Mouse (Mus musculus) intestine, embryonic 16.5 days (tissue): ENCODE measurements around the gene Ecsit. TPM values are rescaled to one million over a fixed set of nuclear protein-coding genes. Genes with fewer than 3 reads are reported as not detected.

Experiments used
- ATAC-seq: fragments of 200-750 bp; cut with Nextera tagmentation; 2 replicates; pipeline ENCODE4 v1.8.0; 2017; ENCODE audit warnings: moderate TSS enrichment, moderate library complexity
- H3K27ac ChIP-seq: fragments of 300-500 bp; sonication (generic); 2 replicates; pipeline ENCODE4 v1.5.1; 2014; ENCODE audit warnings: mild to moderate bottlenecking, low read length
- H3K27me3 ChIP-seq: fragments of 300-500 bp; sonication (generic); replicated peaks from 2 replicates; pipeline ENCODE4 v1.6.1; 2014; ENCODE audit warnings: low read length, control low read depth, mixed read lengths; ENCODE audit not compliant: control insufficient read depth, insufficient read depth
- H3K36me3 ChIP-seq: fragments of 300-500 bp; sonication (generic); 2 replicates; pipeline ENCODE4 v1.6.1; 2014; ENCODE audit warnings: low read length, control low read depth; ENCODE audit not compliant: control insufficient read depth, insufficient read depth
- H3K4me1 ChIP-seq: fragments of 300-500 bp; sonication (generic); 2 replicates; pipeline ENCODE4 v1.6.1; 2014; ENCODE audit warnings: low read length, control low read depth, mixed read lengths; ENCODE audit not compliant: control insufficient read depth, insufficient read depth
- H3K4me2 ChIP-seq: fragments of 300-500 bp; sonication (generic); 2 replicates; pipeline ENCODE4 v1.6.1; 2014; ENCODE audit warnings: low read depth, low read length, control low read depth
- H3K4me3 ChIP-seq: fragments of 300-500 bp; sonication (generic); 2 replicates; pipeline ENCODE4 v1.5.1; 2014; ENCODE audit warnings: mild to moderate bottlenecking, low read length
- H3K9ac ChIP-seq: fragments of 300-500 bp; sonication (generic); 2 replicates; pipeline ENCODE4 v1.6.1; 2014; ENCODE audit warnings: low read depth, low read length
- H3K9me3 ChIP-seq: fragments of 300-500 bp; sonication (generic); 2 replicates; pipeline ENCODE4 v1.6.1; 2016; ENCODE audit warnings: low read length, control low read depth; ENCODE audit not compliant: control insufficient read depth
- WGBS: fragments of 180-500 bp; shearing (Covaris S2); extraction: QIAGEN DNeasy Blood & Tissue Kit; methylation state at CpG from one replicate; pipeline ENCODE4 v1.1.7; 2014; 5-methylcytosine and 5-hydroxymethylcytosine counted together
- microRNA-seq: library from miRNA; unstranded; fragments of <30 nt; microRNA quantifications from one replicate; pipeline ENCODE4, GENCODE M21; 2016
- polyA plus RNA-seq: library from polyadenylated mRNA; unstranded; fragments of >200 nt; fragmentation: Nextera tagmentation; extraction: Ambion mirVana; gene quantifications from 2 replicates; pipeline ENCODE4 v1.2.1, GENCODE M21; 2015

Gene Ecsit
- polyA plus RNA-seq, 1 experiment from 2014 or later, result 54.2 TPM

GRCm38 (mm10) chr9:22047329-22047728 is 37.9 kb downstream of the Ecsit start:
- H3K4me2 ChIP-seq, result no peak overlapping the region

DNA sequence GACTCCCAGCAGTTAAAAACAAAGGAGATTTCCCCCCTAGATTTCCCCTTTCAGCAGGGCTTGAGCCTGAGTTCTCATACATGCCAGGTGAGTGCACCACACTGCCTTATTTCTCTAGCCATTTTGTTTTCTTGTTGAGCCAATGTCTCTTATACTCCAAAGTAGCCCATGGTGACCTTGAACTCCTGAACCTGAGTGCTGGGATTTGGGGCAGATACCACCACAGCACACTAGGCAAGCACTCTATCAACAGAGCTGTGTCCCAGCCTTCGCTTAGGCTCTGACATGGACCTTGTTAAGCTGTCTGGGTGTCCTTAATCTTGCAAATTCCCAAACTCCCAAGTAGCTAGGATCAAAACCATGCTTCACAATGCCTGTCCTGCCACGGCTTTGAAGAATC is 43.4 kb downstream of the Ecsit start:
- Histone ChIP-seq H3K27me3 (no peaks in the 10 kb centered on the region), H3K9ac (no peak overlapping the region), H3K9me3 (no peaks in the 10 kb centered on the region), H3K36me3 (no peaks in the 10 kb centered on the region), H3K4me3 (no peak overlapping the region), H3K27ac (no peak overlapping the region), H3K4me1 (no peaks in the 10 kb centered on the region), H3K4me2 (no peak overlapping the region)
- 51% methylated on average over 2 of the region's 2 CpGs for WGBS
- ATAC-seq, result no peak

More at GRCm38 (mm10) chr9:22047329-22047728, 37.9 kb downstream of the Ecsit start:
- WGBS, result 56% methylated on average over 9 of the region's 9 CpGs
- Histone ChIP-seq H3K27ac (no peak overlapping the region), H3K27me3 (peaks cover 22% of the 10 kb centered on the region), H3K36me3 (no peaks in the 10 kb centered on the region), H3K4me3 (no peak overlapping the region), H3K9me3 (no peaks in the 10 kb centered on the region), H3K9ac (no peak overlapping the region), H3K4me1 (peaks cover 15% of the 10 kb centered on the region)
- ATAC-seq, result no peak

- Histone ChIP-seq H3K36me3 (no peaks in the 10 kb centered on the region), H3K9ac (no peak overlapping the region), H3K27me3 (no peaks in the 10 kb centered on the region), H3K27ac (no peak overlapping the region), H3K4me3 (no peak overlapping the region), H3K4me2 (no peak overlapping the region), H3K9me3 (no peaks in the 10 kb centered on the region), H3K4me1 (no peaks in the 10 kb centered on the region)
- 62% methylated on average over 10 of the region's 10 CpGs for WGBS
- ATAC-seq, result no peak
These were observed 47.4 kb downstream of the Ecsit start for GRCm38 (mm10) chr9:22037826-22038225.

DNA sequence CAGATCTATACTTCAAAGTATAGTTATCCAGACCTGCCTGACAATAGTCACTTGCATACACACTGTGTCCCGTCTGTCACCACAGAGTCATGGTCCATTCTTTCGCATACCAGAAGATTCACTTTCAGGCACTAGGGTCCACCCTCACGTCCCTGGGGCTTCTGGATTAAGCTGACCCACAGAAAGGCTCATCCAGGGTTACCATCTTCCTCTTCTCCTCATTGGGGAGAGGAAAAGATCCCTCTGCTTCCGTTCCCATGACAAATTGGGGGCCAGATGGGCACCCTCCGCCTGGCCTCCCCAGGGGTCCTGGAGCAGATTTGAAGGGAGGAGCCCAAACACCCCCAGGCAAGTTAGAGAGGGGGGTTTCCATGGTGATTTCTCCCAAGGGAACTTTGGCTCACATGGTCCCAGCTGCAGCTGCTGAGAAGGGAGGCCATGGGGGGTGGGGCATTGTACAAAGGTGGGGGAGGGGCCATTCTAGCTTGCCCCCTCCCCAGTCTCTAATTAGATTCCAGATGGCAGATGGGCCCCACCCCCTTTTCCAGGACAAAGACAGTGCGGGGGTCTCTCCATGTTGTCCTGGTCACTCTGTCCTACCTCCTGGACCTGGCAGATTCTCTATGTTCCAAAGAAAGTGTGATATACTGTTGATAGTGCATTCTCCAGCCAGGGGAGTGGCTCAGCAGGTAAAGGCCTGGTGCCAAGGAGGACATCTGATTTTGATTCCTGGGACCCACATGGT is 49.8 kb downstream of the Ecsit start:
- ATAC-seq, result no peak

DNA sequence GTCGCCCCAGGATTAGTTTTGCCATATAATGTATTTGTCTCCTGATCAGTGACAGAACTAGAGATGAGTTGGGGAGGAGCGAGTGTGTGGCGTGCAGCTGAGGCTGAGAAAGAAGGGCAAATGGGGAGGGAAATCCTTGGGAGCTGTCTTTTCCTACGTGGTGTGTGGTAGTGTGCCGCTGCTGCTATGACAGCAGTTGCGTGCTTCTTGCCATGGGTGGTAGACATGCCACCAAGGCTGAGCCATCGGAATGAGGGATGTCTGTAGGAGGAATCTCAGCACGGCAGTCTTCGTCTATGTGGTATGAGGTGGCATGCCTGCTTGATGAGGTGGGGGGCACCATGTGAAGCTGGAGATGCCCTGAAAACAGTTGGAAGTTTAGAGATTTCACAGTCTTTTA is 54.9 kb downstream of the Ecsit start:
- no peak overlapping the region for H3K9ac ChIP-seq
- no peak for ATAC-seq

More for the DNA sequence above, 49.8 kb downstream of the Ecsit start:
- WGBS, result 54% methylated on average over 6 of the region's 6 CpGs
- H3K27me3 ChIP-seq, result no peaks in the 10 kb centered on the region
- H3K27ac ChIP-seq, result no peak overlapping the region
- H3K4me3 ChIP-seq, result no peak overlapping the region
- H3K4me1 ChIP-seq, result no peaks in the 10 kb centered on the region
- H3K9ac ChIP-seq, result no peak overlapping the region
- H3K36me3 ChIP-seq, result no peaks in the 10 kb centered on the region
- H3K4me2 ChIP-seq, result no peak overlapping the region
- no peaks in the 10 kb centered on the region for H3K9me3 ChIP-seq

DNA sequence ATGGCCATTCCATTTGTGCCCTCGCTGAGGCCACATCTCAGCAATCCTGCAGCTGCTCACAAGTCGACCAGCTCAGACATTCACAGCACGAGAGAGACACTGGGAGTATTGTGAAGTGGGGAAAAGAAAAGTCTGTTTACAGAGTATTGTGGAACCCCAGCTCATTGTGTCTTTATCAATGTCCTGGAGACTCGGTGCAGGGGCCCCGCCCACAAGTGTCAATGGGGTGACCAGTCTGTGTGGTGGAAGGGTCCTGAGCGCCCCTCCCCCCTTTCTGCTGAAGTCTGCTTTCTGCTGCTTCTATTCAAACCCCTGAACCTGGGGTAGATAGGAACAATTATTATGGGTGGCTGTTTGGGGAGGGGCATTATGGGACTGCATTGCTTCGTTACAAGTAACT is 56.8 kb downstream of the Ecsit start:
- H3K4me2 ChIP-seq, result no peak overlapping the region
- ATAC-seq, result no peak
- H3K4me3 ChIP-seq, result no peak overlapping the region
- H3K9me3 ChIP-seq, result no peaks in the 10 kb centered on the region
- H3K36me3 ChIP-seq, result no peaks in the 10 kb centered on the region
- 47% methylated on average over 7 of the region's 7 CpGs for WGBS
- no peaks in the 10 kb centered on the region for H3K27me3 ChIP-seq
- no peak overlapping the region for H3K9ac ChIP-seq
- H3K27ac ChIP-seq, result no peak overlapping the region
- H3K4me1 ChIP-seq, result no peaks in the 10 kb centered on the region

More for the DNA sequence above, 54.9 kb downstream of the Ecsit start:
- H3K4me3 ChIP-seq, result no peak overlapping the region
- H3K4me1 ChIP-seq, result no peaks in the 10 kb centered on the region
- no peak overlapping the region for H3K4me2 ChIP-seq
- no peaks in the 10 kb centered on the region for H3K36me3 ChIP-seq
- H3K9me3 ChIP-seq, result no peaks in the 10 kb centered on the region
- WGBS, result 89% methylated on average over 9 of the region's 9 CpGs
- no peak overlapping the region for H3K27ac ChIP-seq
- no peaks in the 10 kb centered on the region for H3K27me3 ChIP-seq

DNA sequence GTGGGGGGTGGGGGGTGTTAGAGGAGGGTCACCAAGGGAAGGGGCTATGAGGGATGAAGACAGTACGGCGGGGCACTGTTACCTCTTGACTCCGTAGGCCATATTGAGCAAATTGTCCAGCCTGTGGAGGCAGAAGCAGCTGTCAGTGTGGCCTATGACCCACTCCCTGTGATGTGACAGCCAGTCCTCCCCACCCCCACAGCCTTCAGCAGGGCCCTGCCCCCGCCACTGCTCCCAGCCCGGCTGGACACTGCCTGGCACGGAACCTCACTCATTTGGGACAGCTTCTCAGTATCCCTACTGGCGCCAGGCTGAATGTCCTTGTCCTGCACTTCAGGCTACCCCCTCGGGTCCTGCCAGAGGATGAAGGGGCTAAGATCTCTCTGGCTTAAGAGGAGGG is 60.6 kb downstream of the Ecsit start:
- 58% methylated on average over 8 of the region's 8 CpGs for WGBS
- H3K27ac ChIP-seq, result no peak overlapping the region
- no peaks in the 10 kb centered on the region for H3K4me1 ChIP-seq
- ATAC-seq, result no peak
- H3K9ac ChIP-seq, result no peak overlapping the region
- H3K9me3 ChIP-seq, result no peaks in the 10 kb centered on the region
- H3K4me2 ChIP-seq, result no peak overlapping the region
- no peaks in the 10 kb centered on the region for H3K27me3 ChIP-seq
- H3K4me3 ChIP-seq, result no peak overlapping the region
- no peaks in the 10 kb centered on the region for H3K36me3 ChIP-seq

Small RNAs within 50 kb of the gene (microRNA-seq; reads per million reads assigned to microRNA genes)
- gene Mir7084, result not detected

Other genes starting within 250 kb of the Ecsit start
- gene Angptl8, start 249.9 kb downstream of the Ecsit start, polyA plus RNA-seq, result 17.3 and 18.4 TPM in 2 replicates
- gene Dock6, start 232.8 kb downstream of the Ecsit start, polyA plus RNA-seq, result 23.3 and 24.7 TPM in 2 replicates
- gene Rab3d, start 167.2 kb downstream of the Ecsit start, polyA plus RNA-seq, result 47.5 and 47.9 TPM in 2 replicates
- 2.6 and 3.5 TPM in 2 replicates for gene Ccdc159, start 158.0 kb downstream of the Ecsit start, polyA plus RNA-seq
- 93.9 and 97.0 TPM in 2 replicates for gene Tmem205, start 157.9 kb downstream of the Ecsit start, polyA plus RNA-seq
- gene Plppr2, start 148.4 kb downstream of the Ecsit start, polyA plus RNA-seq, result 5.2 and 6.2 TPM in 2 replicates
- 5.9 and 6.5 TPM in 2 replicates for gene Swsap1, start 129.7 kb downstream of the Ecsit start, polyA plus RNA-seq
- 4.8 and 6.4 TPM in 2 replicates for gene Epor, start 121.9 kb downstream of the Ecsit start, polyA plus RNA-seq
- gene Rgl3, start 96.0 kb downstream of the Ecsit start, polyA plus RNA-seq, result 1.7 and 2.0 TPM in 2 replicates
- gene Ccdc151, start 82.8 kb downstream of the Ecsit start, polyA plus RNA-seq, result 0.28 and 0.54 TPM in 2 replicates
- 121 and 125 TPM in 2 replicates for gene Prkcsh, start 82.6 kb downstream of the Ecsit start, polyA plus RNA-seq
- gene Elavl3, start 33.4 kb downstream of the Ecsit start, polyA plus RNA-seq, result 1.5 and 1.9 TPM in 2 replicates
- not detected in 2 replicates for gene Gm49318, start 14.2 kb downstream of the Ecsit start, polyA plus RNA-seq
- 9.2 and 9.7 TPM in 2 replicates for gene Zfp653, start 14.1 kb downstream of the Ecsit start, polyA plus RNA-seq
- 324 and 348 TPM in 2 replicates for gene Cnn1, start 13.8 kb upstream of the Ecsit start, polyA plus RNA-seq
- gene Elof1, start 31.7 kb upstream of the Ecsit start, polyA plus RNA-seq, result 134 and 157 TPM in 2 replicates
- 78.2 and 87.5 TPM in 2 replicates for gene Acp5, start 50.3 kb upstream of the Ecsit start, polyA plus RNA-seq
- 93.1 and 94.5 TPM in 2 replicates for gene Pigyl, start 71.4 kb upstream of the Ecsit start, polyA plus RNA-seq
- gene Zfp872, start 102.7 kb upstream of the Ecsit start, polyA plus RNA-seq, result 0.58 and 0.65 TPM in 2 replicates
- 19.1 and 21.8 TPM in 2 replicates for gene Zfp809, start 140.3 kb upstream of the Ecsit start, polyA plus RNA-seq
- 3.1 and 3.9 TPM in 2 replicates for gene Zfp599, start 174.5 kb upstream of the Ecsit start, polyA plus RNA-seq
- gene Zfp810, start 222.2 kb upstream of the Ecsit start, polyA plus RNA-seq, result 11.8 and 12.7 TPM in 2 replicates